Mouse (Mus musculus) limb, embryonic 11.5 days (tissue): ENCODE results near the gene Afdn. TPM values are rescaled to one million over a fixed set of nuclear protein-coding genes. Genes with fewer than 3 reads are reported as not detected.
"Not testable (repeated sequence)": the region's sequence is repeated elsewhere in the genome, so short reads cannot be mapped to it uniquely, and the experiment has no call there.

Experiments
- ATAC-seq: fragments of 200-750 bp; cut with Nextera tagmentation; 2 replicates; pipeline ENCODE4 v1.8.0; 2017; ENCODE audit warnings: low read depth; ENCODE audit not compliant: insufficient number of reproducible peaks, low FRiP score, low TSS enrichment
- DNase-seq: peaks from one replicate; pipeline ENCODE4 v3.0.0-alpha.2; 2015; ENCODE audit warnings: low spot score
- H3K27ac ChIP-seq: fragments of 300-500 bp; sonication (generic); replicated peaks from 2 replicates; pipeline ENCODE4 v1.5.1; 2014; ENCODE audit warnings: low read depth, mild to moderate bottlenecking, low read length
- H3K27me3 ChIP-seq: fragments of 300-500 bp; sonication (generic); 2 replicates; pipeline ENCODE4 v1.6.1; 2014; ENCODE audit warnings: mild to moderate bottlenecking, low read length, mixed read lengths; ENCODE audit not compliant: control insufficient read depth, insufficient read depth
- H3K36me3 ChIP-seq: fragments of 300-500 bp; sonication (generic); 2 replicates; pipeline ENCODE4 v1.6.1; 2014; ENCODE audit warnings: mild to moderate bottlenecking, low read length, moderate library complexity, mixed read lengths; ENCODE audit not compliant: control insufficient read depth, insufficient read depth
- H3K4me1 ChIP-seq: fragments of 300-500 bp; sonication (generic); 2 replicates; pipeline ENCODE4 v1.6.1; 2014; ENCODE audit warnings: low read length, mixed read lengths; ENCODE audit not compliant: control insufficient read depth, insufficient read depth
- H3K4me2 ChIP-seq: fragments of 300-500 bp; sonication (generic); 2 replicates; pipeline ENCODE4 v1.6.1; 2014; ENCODE audit warnings: low read depth, mild to moderate bottlenecking, moderate library complexity; ENCODE audit not compliant: severe bottlenecking
- H3K4me3 ChIP-seq: fragments of 300-500 bp; sonication (generic); 2 replicates; pipeline ENCODE4 v1.5.1; 2014; ENCODE audit warnings: low read depth, low read length
- H3K9ac ChIP-seq: fragments of 300-500 bp; sonication (generic); 2 replicates; pipeline ENCODE4 v1.6.1; 2014; ENCODE audit warnings: mild to moderate bottlenecking, low read length
- H3K9me3 ChIP-seq: fragments of 300-500 bp; sonication (generic); 2 replicates; pipeline ENCODE4 v1.6.1; 2016; ENCODE audit warnings: low read length; ENCODE audit not compliant: control insufficient read depth
- WGBS: fragments of 180-500 bp; shearing (Covaris S2); extraction: QIAGEN DNeasy Blood & Tissue Kit; methylation state at CpG from one replicate; pipeline ENCODE4 v1.1.7; 2014; 5-methylcytosine and 5-hydroxymethylcytosine counted together
- polyA plus RNA-seq: library from polyadenylated mRNA; unstranded; fragments of >200 nt; fragmentation: Nextera tagmentation; extraction: Ambion mirVana; gene quantifications from 2 replicates; pipeline ENCODE4 v1.2.1, GENCODE M21; 2014

The Afdn gene
- polyA plus RNA-seq, 1 experiment from 2014 or later, result 73.7 TPM

DNA sequence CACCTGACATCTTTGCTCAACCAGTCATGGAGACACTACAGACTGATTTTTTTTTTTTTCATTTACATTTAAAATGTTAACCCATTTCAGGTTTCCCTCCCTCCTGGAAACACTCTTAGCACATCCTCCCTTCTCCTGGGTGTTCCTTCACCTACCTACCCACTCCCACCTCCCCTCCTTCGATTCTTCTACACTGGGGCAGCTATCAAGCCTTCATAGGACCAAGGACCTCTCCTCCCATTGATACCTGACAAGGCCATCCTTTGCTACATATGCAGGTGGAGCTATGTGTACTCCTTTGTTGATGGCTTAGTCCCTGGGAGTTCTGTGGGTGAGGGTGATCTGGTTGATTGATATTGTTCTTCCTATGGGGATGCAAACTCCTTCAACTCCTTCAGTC lies 147.3 kb downstream of the Afdn start:
- H3K27ac ChIP-seq, result no peak overlapping the region
- no peak for DNase-seq

DNA sequence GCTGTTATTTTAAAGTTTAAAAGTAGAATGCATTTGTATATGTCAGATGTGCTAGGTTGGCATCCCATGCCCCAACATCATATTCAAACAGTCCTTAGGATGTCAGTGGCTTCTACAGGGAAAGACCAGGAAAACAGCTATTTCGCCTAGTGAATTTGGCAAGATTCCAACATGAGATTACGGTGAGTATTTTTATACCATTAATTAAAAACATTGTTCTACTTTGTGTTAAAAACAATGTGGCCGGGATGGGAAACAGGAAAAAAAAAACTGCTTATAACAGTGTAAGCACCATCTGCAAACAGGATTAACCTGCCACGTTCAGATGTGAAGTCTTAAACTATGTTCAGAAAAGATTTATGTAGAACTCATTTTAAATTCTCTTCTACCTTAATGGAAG lies 153.6 kb downstream of the Afdn start:
- WGBS, result 66% methylated on average over 4 of the region's 4 CpGs
- Histone ChIP-seq H3K9ac (no peak overlapping the region), H3K4me1 (no peaks in the 10 kb centered on the region), H3K27me3 (no peaks in the 10 kb centered on the region), H3K27ac (no peak overlapping the region), H3K9me3 (no peaks in the 10 kb centered on the region), H3K36me3 (no peaks in the 10 kb centered on the region), H3K4me2 (no peak overlapping the region), H3K4me3 (no peak overlapping the region)
- ATAC-seq (no peak), DNase-seq (no peak)

More for the DNA sequence above, 147.3 kb downstream of the Afdn start:
- WGBS, result 86% methylated on average over 1 of the region's 1 CpGs
- no peak for ATAC-seq
- Histone ChIP-seq H3K27me3 (no peaks in the 10 kb centered on the region), H3K4me1 (no peaks in the 10 kb centered on the region), H3K4me2 (no peak overlapping the region), H3K4me3 (no peak overlapping the region), H3K36me3 (no peaks in the 10 kb centered on the region), H3K9me3 (no peaks in the 10 kb centered on the region), H3K9ac (no peak overlapping the region)

DNA sequence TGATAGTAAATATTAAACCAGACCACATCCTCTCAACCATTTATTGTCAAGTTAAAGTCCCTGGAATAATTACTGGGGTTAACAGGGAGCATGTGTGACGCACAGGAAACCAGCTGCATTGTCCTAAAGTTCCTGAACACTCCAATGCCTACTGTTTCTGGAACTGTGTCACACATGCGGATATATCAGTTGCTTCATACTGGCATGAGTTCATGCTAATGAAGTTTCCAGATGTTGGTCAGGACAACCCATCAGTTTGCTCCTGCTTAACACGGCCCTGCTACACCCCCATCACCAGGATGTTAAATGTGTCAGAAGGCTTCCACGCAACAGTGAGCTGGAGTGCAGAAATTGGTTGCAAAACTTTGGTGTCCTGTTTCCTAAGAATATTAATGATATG lies 154.2 kb downstream of the Afdn start:
- ATAC-seq, result peak; percentile 86
- no peak overlapping the region for H3K27ac ChIP-seq

DNA sequence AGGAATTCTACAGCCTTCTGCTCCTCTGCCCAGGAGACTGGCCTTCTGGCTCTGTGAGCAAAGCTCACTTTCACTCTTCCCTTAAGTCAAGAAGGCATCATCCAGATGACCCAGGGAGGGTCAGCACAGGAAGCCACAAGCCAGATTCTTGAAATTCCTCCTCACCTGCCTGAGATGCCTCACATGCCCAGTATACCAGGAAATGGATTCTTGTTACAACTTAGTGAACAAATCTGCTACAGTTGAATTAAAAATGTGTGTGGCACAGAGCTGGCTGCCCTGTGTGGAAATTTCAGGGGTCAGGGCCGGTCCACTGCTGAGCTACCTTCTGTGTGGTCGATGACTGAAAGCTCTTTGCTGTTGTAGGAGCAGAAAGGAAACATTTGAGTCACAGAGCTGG lies 160.4 kb downstream of the Afdn start:
- Histone ChIP-seq H3K4me1 (0 out of 2 replicates have a peak, but pooled peaks cover 2% of the 10 kb centered on the region), H3K9ac (no peak overlapping the region; the same call in 1 of the 2 replicates), H3K36me3 (no peaks in the 10 kb centered on the region), H3K27ac (no peak overlapping the region), H3K27me3 (no peaks in the 10 kb centered on the region), H3K4me3 (no peak overlapping the region), H3K9me3 (no peaks in the 10 kb centered on the region), H3K4me2 (no peak overlapping the region)
- 62% methylated on average over 2 of the region's 2 CpGs for WGBS
- no peak for DNase-seq
- ATAC-seq, result no peak

More for the DNA sequence above, 154.2 kb downstream of the Afdn start:
- Histone ChIP-seq H3K9ac (no peak overlapping the region), H3K9me3 (no peaks in the 10 kb centered on the region), H3K4me2 (no peak overlapping the region), H3K36me3 (no peaks in the 10 kb centered on the region), H3K4me1 (no peaks in the 10 kb centered on the region), H3K4me3 (no peak overlapping the region), H3K27me3 (no peaks in the 10 kb centered on the region)
- DNase-seq, result peak; percentile 25
- WGBS, result 54% methylated on average over 4 of the region's 4 CpGs

DNA sequence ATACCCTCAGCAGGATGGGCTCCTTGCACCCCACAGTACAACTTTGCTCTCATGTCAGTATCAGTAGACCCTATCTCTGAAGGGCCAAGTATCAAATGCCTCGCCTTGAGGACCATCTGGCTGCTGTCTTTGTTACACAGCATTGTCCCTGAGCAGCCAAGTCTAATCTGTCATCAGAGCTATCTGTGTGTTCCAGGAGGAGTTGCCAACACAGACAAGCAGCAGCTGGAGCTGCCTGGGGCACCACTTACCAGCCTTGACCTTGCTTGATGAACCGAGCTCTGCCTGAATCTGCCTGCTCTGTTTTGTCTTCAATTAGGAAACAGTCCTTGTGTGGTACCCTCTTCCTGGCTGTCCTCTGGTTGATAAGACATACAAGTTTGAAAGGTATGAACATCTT lies 163.1 kb downstream of the Afdn start:
- Histone ChIP-seq H3K4me2 (no peak overlapping the region), H3K27me3 (no peaks in the 10 kb centered on the region), H3K36me3 (no peaks in the 10 kb centered on the region), H3K9me3 (no peaks in the 10 kb centered on the region), H3K4me1 (0 out of 2 replicates have a peak, but pooled peaks cover 2% of the 10 kb centered on the region), H3K4me3 (no peak overlapping the region), H3K27ac (no peak overlapping the region), H3K9ac (no peak overlapping the region)
- DNase-seq (no peak), ATAC-seq (no peak)
- WGBS, result 75% methylated on average over 2 of the region's 2 CpGs

DNA sequence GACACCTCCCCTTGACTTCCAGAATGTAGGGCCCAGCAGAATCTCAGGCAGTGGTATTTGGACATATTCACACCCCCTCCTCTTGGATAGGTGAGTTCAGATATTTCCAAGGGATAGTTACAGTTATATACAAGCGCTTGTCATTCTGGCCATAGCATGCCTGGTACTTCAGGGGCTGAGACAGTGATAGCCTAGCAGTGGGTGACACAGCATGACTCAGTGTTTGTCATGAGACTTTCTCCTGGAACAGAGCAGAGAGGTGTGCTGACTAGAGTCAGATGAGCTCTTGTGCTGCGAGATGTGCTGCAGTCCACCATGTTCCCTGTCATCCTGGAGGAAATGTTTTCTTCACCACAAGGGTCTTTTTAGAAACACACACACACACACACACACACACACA lies 164.2 kb downstream of the Afdn start:
- H3K9me3 ChIP-seq, result no peaks in the 10 kb centered on the region
- no peaks in the 10 kb centered on the region for H3K27me3 ChIP-seq
- ATAC-seq (no peak), DNase-seq (no peak)
- 0 out of 2 replicates have a peak, but pooled peaks cover 2% of the 10 kb centered on the region for H3K4me1 ChIP-seq
- no peak overlapping the region for H3K4me3 ChIP-seq
- H3K36me3 ChIP-seq, result no peaks in the 10 kb centered on the region
- WGBS, result 91% methylated on average over 2 of the region's 2 CpGs
- no peak overlapping the region for H3K27ac ChIP-seq
- H3K4me2 ChIP-seq, result no peak overlapping the region
- no peak overlapping the region for H3K9ac ChIP-seq

DNA sequence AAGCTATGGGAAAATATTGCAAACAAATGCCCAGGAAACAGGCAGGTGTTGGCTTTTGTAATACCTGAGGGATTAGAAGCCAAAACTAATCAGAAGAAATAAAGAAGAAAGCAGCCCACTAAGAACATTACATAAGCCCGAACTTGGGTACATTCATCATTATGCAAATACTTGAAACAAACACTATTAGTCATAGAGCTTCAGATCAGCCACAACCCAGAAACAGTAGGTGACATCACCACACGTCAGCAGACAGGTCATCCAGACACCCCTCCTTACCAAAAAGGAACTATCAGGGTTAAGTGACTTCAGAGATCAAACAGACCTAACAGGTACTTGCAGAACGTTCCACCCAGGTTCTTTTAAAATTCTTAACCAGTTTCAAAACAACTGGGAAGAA lies 165.6 kb downstream of the Afdn start:
- Histone ChIP-seq H3K4me2 (no peak overlapping the region), H3K27me3 (no peaks in the 10 kb centered on the region), H3K27ac (no peak overlapping the region), H3K9ac (no peak overlapping the region), H3K4me3 (no peak overlapping the region), H3K4me1 (no peaks in the 10 kb centered on the region), H3K36me3 (no peaks in the 10 kb centered on the region), H3K9me3 (no peaks in the 10 kb centered on the region)
- no peak for DNase-seq
- WGBS, result 68% methylated on average over 3 of the region's 3 CpGs
- ATAC-seq, result no peak

DNA sequence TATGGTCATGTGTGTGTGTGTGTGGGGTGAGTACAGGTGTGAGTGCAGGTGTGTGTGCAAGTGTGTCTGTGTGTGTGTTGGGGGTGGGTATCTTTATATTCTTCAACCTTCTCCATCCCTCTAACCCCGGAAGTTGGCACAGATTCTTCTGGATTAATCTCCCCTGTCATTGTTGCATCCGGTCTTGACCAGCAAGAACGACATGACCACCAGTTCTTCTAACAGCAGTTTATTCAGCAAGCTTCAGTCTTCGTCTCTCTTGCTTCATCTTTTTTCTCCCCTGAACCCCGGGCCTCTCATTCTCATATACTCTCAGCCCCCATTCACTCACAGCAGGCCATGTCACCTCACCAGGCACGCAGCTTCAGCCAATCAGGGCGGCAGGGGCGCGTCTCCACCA lies 170.1 kb downstream of the Afdn start:
- no peaks in the 10 kb centered on the region for H3K4me1 ChIP-seq
- 81% methylated on average over 9 of the region's 9 CpGs for WGBS
- ATAC-seq, result no peak
- H3K27ac ChIP-seq, result no peak overlapping the region
- no peaks in the 10 kb centered on the region for H3K9me3 ChIP-seq
- H3K4me3 ChIP-seq, result no peak overlapping the region
- no peak for DNase-seq
- no peak overlapping the region for H3K4me2 ChIP-seq
- H3K36me3 ChIP-seq, result no peaks in the 10 kb centered on the region
- H3K9ac ChIP-seq, result no peak overlapping the region
- H3K27me3 ChIP-seq, result no peaks in the 10 kb centered on the region

DNA sequence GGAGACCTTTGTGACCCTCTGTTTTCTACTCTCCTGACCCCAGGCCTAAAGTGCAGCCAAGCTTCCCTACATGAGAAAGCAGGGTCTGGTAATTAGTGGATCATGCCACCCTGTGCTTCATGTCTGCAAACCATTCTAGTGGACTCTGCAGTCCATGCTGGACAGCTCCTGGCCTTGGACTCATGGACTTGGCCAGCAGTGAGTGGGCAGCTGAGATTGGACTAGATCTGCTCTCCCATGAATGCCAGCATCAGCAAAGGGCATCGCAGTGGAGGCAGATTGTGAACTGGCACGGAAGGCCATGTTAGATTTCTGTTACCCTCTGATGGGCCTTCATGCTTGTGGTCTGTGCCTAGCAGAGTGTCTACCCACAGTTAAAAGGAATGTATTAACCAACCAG lies 175.0 kb downstream of the Afdn start:
- H3K9me3 ChIP-seq, H3K4me1 ChIP-seq, H3K36me3 ChIP-seq, DNase-seq, H3K4me3 ChIP-seq, H3K9ac ChIP-seq, ATAC-seq, H3K27ac ChIP-seq, H3K4me2 ChIP-seq, H3K27me3 ChIP-seq: not testable (repeated sequence)
- 96% methylated on average over 2 of the region's 2 CpGs for WGBS
